Mouse (Mus musculus): ENCODE data around the gene Aknad1. TPM values are rescaled to one million over a fixed set of nuclear protein-coding genes. Genes with fewer than 3 reads are reported as not detected.

The Aknad1 gene
- total RNA-seq, 2 experiments from 2014 or later, result 0.12 TPM; not detected in 1

Other genes with a start within 250 kb of the Aknad1 start
- not detected for gene 1700013F07Rik, start 205.5 kb upstream of the Aknad1 start, total RNA-seq (2021)
- under 1 TPM; 0.17 to 0.60 TPM for gene 5330417C22Rik, start 203.1 kb upstream of the Aknad1 start, total RNA-seq (2021)
- 10 to 100 TPM; 31.3 to 32.7 TPM for gene Tmem167b, start 177.2 kb upstream of the Aknad1 start, total RNA-seq (2021)
- gene Taf13, start 168.0 kb upstream of the Aknad1 start, total RNA-seq (2021), result 10 to 100 TPM; 17.2 to 20.7 TPM
- gene Wdr47, start 148.4 kb upstream of the Aknad1 start, total RNA-seq (2021), result 1 to 10 TPM; 8.4 to 8.7 TPM
- 10 to 100 TPM; 31.6 to 35.8 TPM for gene Clcc1, start 85.7 kb upstream of the Aknad1 start, total RNA-seq (2021)
- 1 to 10 TPM; 8.0 to 8.8 TPM for gene Gpsm2, start 17.3 kb upstream of the Aknad1 start, total RNA-seq (2021)
- gene Stxbp3, start 100.9 kb downstream of the Aknad1 start, total RNA-seq (2021), result 10 to 100 TPM; 25.8 to 31.8 TPM
- gene Fndc7, start 150.3 kb downstream of the Aknad1 start, total RNA-seq (2021), result under 1 TPM in 1 of 2 experiments, not detected in 1; 0.07 TPM
- gene Prpf38b, start 172.1 kb downstream of the Aknad1 start, total RNA-seq (2021), result 10 to 100 TPM; 27.7 to 30.9 TPM
- not detected for gene Henmt1, start 200.2 kb downstream of the Aknad1 start, total RNA-seq (2021)
- gene Gm9857, start 200.8 kb downstream of the Aknad1 start, total RNA-seq (2021), result not detected

Data from heart, postnatal 10 days (tissue).